Mouse (Mus musculus) cortical plate, adult 2 months (tissue): ENCODE data around the gene Zbtb22. TPM values are rescaled to one million over a fixed set of nuclear protein-coding genes. Genes with fewer than 3 reads are reported as not detected.
"Not testable (repeated sequence)": the region's sequence is repeated elsewhere in the genome, so short reads cannot be mapped to it uniquely, and the experiment has no call there.

ENCODE experiments used
- H3K27ac ChIP-seq: fragments of 200-500 bp; 2 replicates; pipeline ENCODE4 v1.5.1; 2012; ENCODE audit warnings: low read length, control low read depth, inconsistent platforms; ENCODE audit not compliant: insufficient read depth
- H3K4me1 ChIP-seq: fragments of 200-500 bp; 2 replicates; pipeline ENCODE4 v1.6.1; 2011; ENCODE audit warnings: low read length; ENCODE audit not compliant: control insufficient read depth, insufficient read depth
- H3K4me3 ChIP-seq: fragments of 200-500 bp; 2 replicates; pipeline ENCODE4 v1.5.1; 2011; ENCODE audit warnings: mild to moderate bottlenecking, low read length, control low read depth; ENCODE audit not compliant: insufficient read depth
- CTCF ChIP-seq: fragments of 200-500 bp; IDR thresholded peaks from 2 replicates; pipeline ENCODE4 v1.5.1; 2011; ENCODE audit warnings: mild to moderate bottlenecking, control low read depth, low read length; ENCODE audit not compliant: insufficient read depth; ENCODE audit errors: extremely low read depth
- POLR2A ChIP-seq: fragments of 200-500 bp; IDR thresholded peaks from 2 replicates; pipeline ENCODE4 v1.6.1; 2011; ENCODE audit warnings: mild to moderate bottlenecking, low read length, control low read depth; ENCODE audit not compliant: insufficient read depth; ENCODE audit errors: extremely low read depth
- polyA plus RNA-seq: library from polyadenylated mRNA; depleted of rRNA; stranded (reverse); fragments of >200 nt; gene quantifications from 2 replicates; pipeline ENCODE4 v1.2.3, GENCODE M21; 2012

Gene Zbtb22
- polyA plus RNA-seq, 1 experiment, result 33.5 TPM

GRCm38 (mm10) chr17:33947430-33948089 lies 31.9 kb downstream of the Zbtb22 start:
- Histone ChIP-seq H3K27ac (no peak overlapping the region), H3K4me1 (no peaks in the 10 kb centered on the region; the same call in 1 of the 2 replicates), H3K4me3 (no peak overlapping the region)
- TF ChIP-seq CTCF, result no peak
- TF ChIP-seq POLR2A, result no peak

GRCm38 (mm10) chr17:33948090-33948904 lies 32.6 kb downstream of the Zbtb22 start:
- H3K27ac ChIP-seq, result no peak overlapping the region
- H3K4me3 ChIP-seq, result no peak overlapping the region
- H3K4me1 ChIP-seq, result no peaks in the 10 kb centered on the region; the same call in 1 of the 2 replicates
- no peak for TF ChIP-seq POLR2A
- no peak for TF ChIP-seq CTCF

GRCm38 (mm10) chr17:33948905-33949537 lies 33.3 kb downstream of the Zbtb22 start:
- H3K27ac ChIP-seq, result no peak overlapping the region
- H3K4me3 ChIP-seq, result no peak overlapping the region; the same call in 1 of the 2 replicates
- no peak for TF ChIP-seq CTCF
- TF ChIP-seq POLR2A, result no peak
- no peaks in the 10 kb centered on the region; the same call in 1 of the 2 replicates for H3K4me1 ChIP-seq

GRCm38 (mm10) chr17:33950131-33950625 lies 34.5 kb downstream of the Zbtb22 start:
- Histone ChIP-seq H3K27ac (no peak overlapping the region), H3K4me1 (no peaks in the 10 kb centered on the region; the same call in 1 of the 2 replicates), H3K4me3 (peak overlapping the region; percentile 49)
- TF ChIP-seq CTCF, result no peak
- no peak for TF ChIP-seq POLR2A

GRCm38 (mm10) chr17:33951021-33951946 lies 35.6 kb downstream of the Zbtb22 start, which contains the start of gene B3galt4:
Gene B3galt4 (minus strand): TSS chr17:33951488.
- Histone ChIP-seq H3K27ac (peak within 1 kb of the TSS; percentile 79), H3K4me3 (peak within 1 kb of the TSS; percentile 49), H3K4me1 (no peaks in the 10 kb centered on the region; the same call in 1 of the 2 replicates)
- no peak for TF ChIP-seq CTCF
- TF ChIP-seq POLR2A, result peak; percentile 56; the same call in 1 of the 2 replicates

GRCm38 (mm10) chr17:33952015-33952414 lies 36.3 kb downstream of the Zbtb22 start:
- not testable (repeated sequence) for H3K4me1 ChIP-seq, H3K4me3 ChIP-seq

GRCm38 (mm10) chr17:33952879-33953278 lies 37.2 kb downstream of the Zbtb22 start:
- Histone ChIP-seq H3K4me1 (no peaks in the 10 kb centered on the region; the same call in none of the 2 replicates), H3K27ac (no peak overlapping the region), H3K4me3 (no peak overlapping the region)
- TF ChIP-seq POLR2A (no peak), CTCF (no peak)

More at GRCm38 (mm10) chr17:33952015-33952414, 36.3 kb downstream of the Zbtb22 start:
- H3K27ac ChIP-seq, result not testable (repeated sequence)

GRCm38 (mm10) chr17:33953310-33953709 lies 37.6 kb downstream of the Zbtb22 start:
- Histone ChIP-seq H3K4me1 (no peaks in the 10 kb centered on the region; the same call in none of the 2 replicates), H3K4me3 (no peak overlapping the region), H3K27ac (no peak overlapping the region)
- TF ChIP-seq POLR2A (no peak), CTCF (no peak)
